Mouse (Mus musculus): Measurements from ENCODE around the gene Pyy.
A peak's percentile ranks its signal among the peaks of the same experiment; 100 is the strongest.

Gene Pyy

DNA sequence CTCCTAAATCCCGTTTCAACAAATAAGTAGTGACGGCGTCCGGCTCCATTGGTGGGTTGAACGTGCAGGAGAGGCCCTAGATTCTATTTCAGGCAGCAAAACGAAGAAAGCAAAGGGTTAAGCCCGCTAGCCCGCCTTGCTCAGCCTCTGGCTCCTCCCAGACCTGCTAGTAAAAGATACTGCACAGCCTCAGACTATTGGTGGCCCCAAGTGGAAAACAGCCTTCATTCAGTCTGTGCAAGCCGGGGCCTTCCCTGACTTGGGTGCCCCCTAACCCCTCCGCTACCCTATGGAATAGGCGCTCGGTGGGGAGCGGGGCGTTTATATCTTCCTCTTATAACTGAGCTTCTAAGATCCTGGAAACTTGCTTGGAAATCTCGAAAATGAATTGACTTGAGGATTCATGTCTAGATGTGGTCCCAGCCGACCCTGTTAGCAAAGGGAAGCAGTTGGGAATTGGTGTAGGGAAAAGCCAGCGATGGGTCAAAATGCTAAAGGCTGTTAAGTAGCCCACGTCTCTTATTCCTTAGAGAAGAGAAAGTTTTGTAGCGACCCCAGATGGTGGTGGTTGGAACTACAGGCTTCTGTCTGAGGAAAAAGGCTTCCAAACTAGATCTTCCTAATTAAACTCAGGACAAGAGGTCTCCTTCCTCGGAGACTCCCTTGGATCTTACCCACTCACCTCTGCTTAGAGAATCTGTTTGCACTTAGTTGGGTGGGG is 18.4 kb downstream of the Pyy start:
- DNase-seq: peak; percentile 70 to 85

DNA sequence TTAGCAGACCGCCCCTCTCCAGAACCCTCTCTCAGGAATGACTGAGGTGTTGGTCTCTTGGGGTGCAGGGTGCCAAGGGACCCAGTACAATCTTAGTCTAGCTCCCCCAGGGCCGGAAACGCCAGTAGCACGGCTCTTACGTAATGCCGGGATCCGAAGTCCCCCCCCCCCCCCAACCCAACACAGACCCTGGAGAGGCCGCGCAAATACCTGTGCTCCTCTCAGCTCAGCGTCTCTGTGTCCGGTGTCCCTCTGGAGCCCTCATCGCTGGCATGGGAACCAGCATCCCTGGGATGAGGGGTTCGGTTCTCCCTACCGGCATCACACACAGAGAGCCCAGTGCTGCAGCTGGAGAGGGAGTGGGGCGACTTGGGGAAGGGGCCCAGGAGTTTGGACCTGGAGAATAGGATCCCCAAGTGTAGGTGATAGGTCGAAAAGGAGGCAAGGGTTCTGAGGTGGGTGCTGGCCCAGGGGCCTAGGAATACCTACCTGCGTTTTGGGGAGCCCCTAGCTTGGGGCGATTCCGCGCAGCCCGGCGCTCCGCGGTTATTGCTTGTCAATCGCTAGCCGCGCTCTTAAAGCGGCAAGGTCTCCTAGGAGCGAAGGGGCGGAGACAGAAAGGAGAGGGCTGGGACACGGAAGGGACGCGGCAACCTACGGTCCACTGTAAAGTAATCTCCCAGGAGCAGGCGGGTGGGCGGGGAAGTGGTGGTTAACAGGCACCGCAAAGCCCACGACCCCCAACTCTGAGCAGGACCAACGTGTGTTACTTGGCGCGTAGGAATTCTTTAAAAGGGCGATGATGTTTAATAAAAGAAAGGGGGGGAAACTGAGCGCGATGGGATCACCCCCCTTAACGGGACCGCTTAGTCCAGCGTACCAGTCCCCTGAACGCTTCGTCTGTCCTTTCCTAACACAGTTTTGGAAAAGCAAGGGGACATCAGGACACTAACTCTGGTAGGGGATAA is 19.4 kb downstream of the Pyy start, which contains the start of gene Mpp2:
TSS of gene Mpp2 (minus strand) at position 585 of the 968 bp plus-strand sequence.
- peak; percentile 77 to 82 for DNase-seq

GRCm38 (mm10) chr11:102087081-102087751 is 20.4 kb downstream of the Pyy start:
- DNase-seq: peak; percentile 79 to 88

DNA sequence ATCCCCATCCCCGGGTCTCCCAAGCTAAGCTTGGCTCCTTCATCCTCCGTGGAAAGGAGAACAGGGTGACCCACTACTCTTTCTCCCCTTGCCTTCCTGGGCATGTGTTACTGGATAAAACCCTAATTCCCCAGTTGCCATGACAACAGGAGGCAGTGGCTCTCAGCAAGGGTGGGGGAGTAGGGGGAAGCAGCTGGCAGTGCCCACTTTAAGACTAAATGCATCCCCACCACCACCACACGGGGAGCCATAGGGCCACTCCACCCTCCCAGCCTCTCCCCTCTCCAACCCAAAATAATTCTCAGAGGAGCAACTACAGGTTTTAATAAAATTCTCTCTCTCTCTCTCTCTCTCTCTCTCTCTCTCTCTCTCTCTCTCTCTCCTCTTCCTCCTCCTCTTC is 21.3 kb downstream of the Pyy start:
- no peak for DNase-seq

GRCm38 (mm10) chr11:102084159-102084558 is 23.5 kb downstream of the Pyy start:
- DNase-seq: no peak

DNA sequence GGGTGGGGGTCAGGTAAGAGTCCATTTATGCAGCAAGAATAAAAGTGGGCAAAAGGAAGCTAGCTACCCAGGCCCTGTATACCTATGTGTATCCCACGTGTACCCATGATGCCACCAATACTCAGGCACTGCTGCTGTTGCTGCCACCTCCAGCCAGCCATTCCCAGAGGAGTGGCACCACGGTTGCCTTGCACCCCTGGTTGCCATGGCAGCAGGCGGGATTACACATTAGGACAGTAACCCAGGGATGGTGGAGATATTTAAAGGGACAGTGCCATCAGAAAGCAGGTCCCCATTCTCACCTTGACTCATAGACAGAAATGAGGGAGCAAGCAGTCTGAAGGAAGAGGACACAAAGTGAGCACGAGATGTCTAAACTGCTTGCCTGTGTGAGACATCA is 24.4 kb downstream of the Pyy start:
- DNase-seq: no peak

GRCm38 (mm10) chr11:102082322-102082721 is 25.3 kb downstream of the Pyy start:
- DNase-seq: peak; percentile 56 to 74

DNA sequence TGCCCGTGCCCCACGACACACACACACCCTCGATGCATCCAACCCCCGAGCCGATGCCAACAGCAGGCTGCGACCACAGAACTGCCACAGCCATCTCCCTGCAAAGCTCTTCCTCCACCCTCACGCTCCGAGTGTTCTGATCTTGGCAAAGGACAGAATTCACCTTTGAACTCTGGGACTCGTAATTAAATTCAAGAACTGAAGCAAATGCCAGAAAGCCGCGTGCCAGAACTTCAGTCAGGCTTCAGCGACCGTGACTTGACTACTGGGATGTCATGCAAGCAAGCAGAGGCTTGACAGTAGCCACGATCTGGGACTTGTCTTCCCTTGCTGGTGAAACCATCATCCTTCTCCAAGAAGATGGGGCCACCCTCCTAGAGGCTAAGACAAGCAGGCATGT is 33.9 kb downstream of the Pyy start:
- DNase-seq: no peak

- no peak for DNase-seq
These were observed 34.9 kb downstream of the Pyy start for GRCm38 (mm10) chr11:102072729-102073128.

GRCm38 (mm10) chr11:102070426-102070825 is 37.2 kb downstream of the Pyy start:
- peak in 1 of 2 experiments; percentile 58 for DNase-seq

DNA sequence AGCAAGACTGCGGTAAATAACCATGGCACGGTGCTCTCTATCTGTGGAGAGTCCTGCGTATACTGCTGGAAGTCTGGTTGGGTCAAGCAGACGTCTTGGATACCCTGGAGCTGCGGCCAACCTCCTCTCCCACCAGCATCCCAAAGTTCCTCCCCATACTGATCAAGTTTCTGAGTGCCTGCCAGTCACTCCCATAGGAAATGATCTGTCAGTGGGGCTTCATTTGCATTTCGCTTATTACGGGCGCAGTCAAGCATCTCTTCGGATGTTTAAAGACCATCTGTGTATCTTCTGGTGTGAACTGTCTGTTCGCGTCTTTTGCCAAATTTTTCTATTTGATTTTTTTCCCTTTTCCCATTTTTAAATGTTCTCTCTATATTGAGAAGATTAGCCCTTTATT is 38.0 kb downstream of the Pyy start:
- no peak for DNase-seq

GRCm38 (mm10) chr11:102068969-102069368 is 38.7 kb downstream of the Pyy start:
- no peak for DNase-seq

DNA sequence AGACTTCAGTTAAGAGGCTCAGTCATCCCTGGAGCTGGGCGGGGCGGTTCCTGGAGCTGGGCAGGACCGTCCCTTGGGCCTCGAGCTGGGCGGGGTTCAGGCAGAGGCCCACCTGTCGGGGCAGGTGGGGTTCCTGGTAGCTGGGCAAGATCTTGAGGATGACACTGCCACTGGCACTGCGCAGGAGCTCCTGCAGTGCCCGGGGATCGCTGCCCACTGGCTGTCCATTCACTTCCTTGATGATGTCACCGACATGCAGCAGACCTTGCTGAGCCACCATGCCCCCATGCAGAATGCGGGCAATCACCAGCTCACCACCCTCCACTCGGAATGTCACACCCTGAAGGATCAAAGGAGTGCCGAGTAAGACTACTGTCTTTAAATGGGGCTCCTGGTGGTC is 44.6 kb downstream of the Pyy start:
- DNase-seq: peak; percentile 66 to 71

- no peak for DNase-seq
These were observed 45.6 kb downstream of the Pyy start for GRCm38 (mm10) chr11:102061941-102062473.

- peak; percentile 87 to 88 for DNase-seq
These were observed 46.2 kb downstream of the Pyy start for GRCm38 (mm10) chr11:102061236-102061940.
